Mouse (Mus musculus): Measurements from ENCODE around the gene Bnipl.

DNA sequence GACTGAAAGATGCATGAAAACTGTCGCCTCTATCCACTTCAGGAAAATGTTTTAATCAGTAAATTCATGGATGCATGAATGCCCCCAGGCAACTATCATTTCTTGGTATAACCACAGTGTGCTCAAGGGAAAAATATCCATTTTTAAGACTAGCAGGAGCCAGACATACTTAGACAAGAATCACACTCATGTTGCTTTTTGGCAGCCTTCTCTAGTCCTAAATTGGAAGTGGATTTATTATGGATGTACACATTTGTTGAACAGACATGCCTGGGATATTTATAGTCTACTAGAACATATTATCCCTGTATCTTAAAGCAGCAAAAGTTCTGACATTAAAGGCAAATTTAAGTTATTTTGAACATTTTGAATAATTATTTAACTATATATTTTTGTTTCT is 13.7 kb upstream of the Bnipl start:
- TF ChIP-seq POLR2A (IDR thresholded peaks at IDR 0.05; ENCODE audit: borderline replicate concordance, extremely low read depth, insufficient read depth, insufficient read length, poor library complexity, severe bottlenecking) (no peak), CTCF (IDR thresholded peaks at IDR 0.05; ENCODE audit: borderline replicate concordance, extremely low read depth, insufficient read depth, insufficient read length) (no peak)

Measured in brain, embryonic 14.5 days (tissue).